Mouse (Mus musculus): ENCODE data around the gene Gm4969. TPM values are rescaled to one million over a fixed set of nuclear protein-coding genes. Genes with fewer than 3 reads are reported as not detected.

Gm4969 gene
- total and polyA plus RNA-seq, 2 experiments from 2014 or later: 8.9 to 10.6 TPM

DNA sequence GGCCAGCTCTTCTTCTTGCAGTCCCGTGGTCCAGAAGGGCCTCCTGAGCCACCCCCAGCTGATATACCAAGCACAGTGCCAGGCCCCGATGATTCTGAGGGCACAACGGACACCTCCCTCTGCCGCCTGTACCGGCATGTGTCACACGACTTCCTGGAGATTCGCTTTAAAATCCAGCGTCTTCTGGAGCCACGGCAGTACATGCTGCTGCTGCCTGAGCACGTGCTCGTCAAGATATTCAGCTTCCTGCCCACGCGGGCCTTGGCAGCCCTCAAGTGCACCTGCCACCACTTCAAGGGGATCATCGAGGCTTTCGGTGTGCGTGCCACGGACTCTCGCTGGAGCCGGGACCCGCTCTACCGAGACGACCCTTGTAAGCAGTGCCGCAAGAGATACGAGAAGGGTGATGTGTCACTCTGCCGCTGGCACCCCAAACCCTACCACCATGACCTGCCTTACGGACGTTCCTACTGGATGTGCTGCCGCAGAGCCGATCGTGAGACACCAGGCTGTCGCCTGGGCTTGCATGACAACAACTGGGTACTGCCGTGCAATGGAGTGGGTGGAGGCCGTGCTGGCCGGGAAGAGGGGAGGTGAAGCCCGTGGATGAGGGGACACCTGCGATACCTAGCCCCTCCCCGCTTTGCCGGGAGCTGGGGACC is 18.6 kb upstream of the Gm4969 start:
- Histone ChIP-seq H3K4me3 (ENCODE audit: low read depth, low read length) (no peak overlapping the region), H3K36me3 (ENCODE audit: insufficient read depth) (peaks cover 58% of the 10 kb centered on the region), H3K9me3 (ENCODE audit: low read length) (no peaks in the 10 kb centered on the region), H3K4me1 (ENCODE audit: insufficient read depth) (peaks cover 3% of the 10 kb centered on the region; the same call in 1 of the 2 replicates), H3K27ac (ENCODE audit: low read depth, low read length) (no peak overlapping the region), H3K9ac (no peak overlapping the region), H3K4me2 (ENCODE audit: low read depth) (no peak overlapping the region), H3K27me3 (ENCODE audit: insufficient read depth, low read length) (no peaks in the 10 kb centered on the region)
- no peak for TF ChIP-seq CTCF (IDR thresholded peaks at IDR 0.05; ENCODE audit: low read depth)
- 92% methylated on average over 38 of the region's 38 CpGs for WGBS
- DNase-seq (no peak), ATAC-seq (no peak)

DNA sequence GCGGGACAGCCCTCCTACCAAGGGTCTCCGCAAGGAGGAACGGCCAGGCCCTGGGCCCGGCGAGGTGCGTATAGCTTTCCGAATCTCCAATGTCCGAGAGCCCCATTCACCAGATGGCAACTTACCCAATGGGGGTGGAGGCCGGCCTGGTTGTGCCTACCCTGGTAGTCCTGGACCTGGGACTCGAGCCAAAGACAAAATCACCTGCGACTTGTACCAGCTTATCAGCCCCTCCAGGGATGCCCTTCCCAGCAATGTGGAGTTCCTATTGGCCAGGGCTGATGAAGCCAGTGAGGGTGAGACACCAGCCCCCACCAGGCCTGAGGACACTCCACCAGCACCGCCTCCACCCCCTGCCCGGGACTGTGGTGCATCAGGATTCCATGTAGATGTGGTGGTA is 18.0 kb upstream of the Gm4969 start:
- 95% methylated on average over 13 of the region's 13 CpGs for WGBS
- H3K36me3 ChIP-seq (ENCODE audit: insufficient read depth): peaks cover 57% of the 10 kb centered on the region
- no peak overlapping the region for H3K9ac ChIP-seq
- DNase-seq (no peak), ATAC-seq (no peak)
- no peaks in the 10 kb centered on the region for H3K27me3 ChIP-seq (ENCODE audit: insufficient read depth, low read length)
- TF ChIP-seq CTCF (IDR thresholded peaks at IDR 0.05; ENCODE audit: low read depth): no peak
- H3K4me3 ChIP-seq (ENCODE audit: low read depth, low read length): no peak overlapping the region
- no peak overlapping the region for H3K27ac ChIP-seq (ENCODE audit: low read depth, low read length)
- H3K4me2 ChIP-seq (ENCODE audit: low read depth): no peak overlapping the region
- H3K4me1 ChIP-seq (ENCODE audit: insufficient read depth): peaks cover 4% of the 10 kb centered on the region; the same call in 1 of the 2 replicates
- H3K9me3 ChIP-seq (ENCODE audit: low read length): no peaks in the 10 kb centered on the region

DNA sequence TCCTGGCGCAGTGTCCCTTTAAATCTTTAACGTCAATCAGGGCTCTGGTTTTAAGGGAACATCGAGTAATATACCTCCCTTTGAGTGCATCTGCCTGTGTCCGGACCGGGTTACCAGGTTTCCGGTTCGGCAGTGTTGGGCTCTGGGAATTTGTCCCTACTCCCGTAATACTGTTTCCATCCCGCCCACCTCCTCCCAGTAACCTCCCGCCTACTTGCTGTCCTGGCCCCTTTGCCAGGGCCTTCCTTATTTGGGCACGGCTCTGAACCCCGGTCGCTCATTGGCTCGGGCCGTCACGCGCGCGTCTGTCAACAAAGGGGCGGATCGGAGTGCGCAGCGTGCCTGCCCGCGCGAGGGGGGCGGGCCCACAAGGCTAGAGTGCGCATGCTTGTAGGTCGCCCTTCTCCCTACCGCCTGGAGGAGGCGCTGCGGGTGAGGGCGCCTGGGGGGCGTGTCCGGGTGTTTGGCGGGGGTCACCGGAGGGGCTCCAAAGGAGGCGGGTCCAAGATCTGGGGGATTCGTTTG is 13.2 kb upstream of the Gm4969 start:
- 2% methylated on average over 39 of the region's 39 CpGs for WGBS
- no peaks in the 10 kb centered on the region for H3K27me3 ChIP-seq (ENCODE audit: insufficient read depth, low read length)
- peak overlapping the region; percentile 86 for H3K27ac ChIP-seq (ENCODE audit: low read depth, low read length)
- ATAC-seq: peak; percentile 98
- H3K4me3 ChIP-seq (ENCODE audit: low read depth, low read length): peak overlapping the region; percentile 41
- H3K36me3 ChIP-seq (ENCODE audit: insufficient read depth): peaks cover 17% of the 10 kb centered on the region
- peak overlapping the region; percentile 53 for H3K9ac ChIP-seq
- peak overlapping the region; percentile 60 for H3K4me2 ChIP-seq (ENCODE audit: low read depth)
- TF ChIP-seq CTCF (IDR thresholded peaks at IDR 0.05; ENCODE audit: low read depth): peak; percentile 88
- H3K4me1 ChIP-seq (ENCODE audit: insufficient read depth): peaks cover 4% of the 10 kb centered on the region; the same call in 1 of the 2 replicates
- DNase-seq: peak; percentile 99
- no peaks in the 10 kb centered on the region for H3K9me3 ChIP-seq (ENCODE audit: low read length)

DNA sequence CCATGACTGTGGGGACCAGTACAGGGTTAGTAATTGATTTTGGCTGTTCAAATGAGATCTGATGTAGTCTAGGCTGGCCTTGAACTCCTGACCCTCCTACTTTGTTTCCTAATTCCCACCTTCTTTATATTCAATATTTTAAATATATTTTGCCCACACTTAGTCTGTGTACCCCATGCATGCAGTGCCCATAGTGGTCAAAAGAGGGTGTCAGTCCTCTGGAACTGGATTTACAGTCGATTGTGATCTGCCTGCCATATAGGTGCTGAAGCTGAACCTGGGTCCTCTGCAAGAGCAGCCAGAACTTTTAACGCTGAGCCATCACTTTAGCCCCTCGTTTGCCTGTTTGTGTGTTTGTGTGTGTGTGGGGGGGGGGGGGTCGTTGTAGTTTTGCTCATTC is 12.5 kb upstream of the Gm4969 start:
- H3K36me3 ChIP-seq (ENCODE audit: insufficient read depth): peaks cover 10% of the 10 kb centered on the region
- H3K4me3 ChIP-seq (ENCODE audit: low read depth, low read length): peak overlapping the region; percentile 41
- DNase-seq (no peak), ATAC-seq (no peak)
- no peaks in the 10 kb centered on the region for H3K9me3 ChIP-seq (ENCODE audit: low read length)
- peak overlapping the region; percentile 86 for H3K27ac ChIP-seq (ENCODE audit: low read depth, low read length)
- peak overlapping the region; percentile 60 for H3K4me2 ChIP-seq (ENCODE audit: low read depth)
- H3K27me3 ChIP-seq (ENCODE audit: insufficient read depth, low read length): no peaks in the 10 kb centered on the region
- 28% methylated on average over 4 of the region's 4 CpGs for WGBS
- peaks cover 4% of the 10 kb centered on the region; the same call in 1 of the 2 replicates for H3K4me1 ChIP-seq (ENCODE audit: insufficient read depth)
- peak; percentile 42 for TF ChIP-seq CTCF (IDR thresholded peaks at IDR 0.05; ENCODE audit: low read depth)
- peak overlapping the region; percentile 53 for H3K9ac ChIP-seq

DNA sequence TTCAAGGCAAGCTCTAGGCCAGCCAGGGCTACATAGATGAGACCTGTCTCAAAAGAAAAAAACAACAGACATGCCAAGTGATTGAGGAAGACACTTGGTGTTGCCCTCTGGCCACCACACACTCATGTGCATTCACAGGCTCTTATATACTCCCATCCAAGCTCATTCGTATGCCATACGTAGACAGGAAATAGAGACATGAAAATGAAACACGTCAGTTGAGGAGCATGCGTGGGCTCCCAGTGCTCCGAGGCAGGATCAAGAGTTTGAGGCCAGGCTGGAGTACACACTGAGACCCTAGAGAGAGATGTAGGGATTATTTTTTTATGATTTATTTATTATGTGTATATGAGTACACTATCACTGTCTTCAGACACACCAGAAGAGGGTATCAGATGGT is 11.2 kb upstream of the Gm4969 start:
- H3K27me3 ChIP-seq (ENCODE audit: insufficient read depth, low read length): no peaks in the 10 kb centered on the region
- H3K9ac ChIP-seq: no peak overlapping the region
- no peaks in the 10 kb centered on the region for H3K9me3 ChIP-seq (ENCODE audit: low read length)
- no peak for DNase-seq
- peaks cover 4% of the 10 kb centered on the region; the same call in 1 of the 2 replicates for H3K4me1 ChIP-seq (ENCODE audit: insufficient read depth)
- no peak overlapping the region for H3K4me2 ChIP-seq (ENCODE audit: low read depth)
- no peak for TF ChIP-seq CTCF (IDR thresholded peaks at IDR 0.05; ENCODE audit: low read depth)
- 96% methylated on average over 5 of the region's 5 CpGs for WGBS
- H3K4me3 ChIP-seq (ENCODE audit: low read depth, low read length): no peak overlapping the region
- no peak for ATAC-seq
- no peak overlapping the region for H3K27ac ChIP-seq (ENCODE audit: low read depth, low read length)
- H3K36me3 ChIP-seq (ENCODE audit: insufficient read depth): peaks cover 4% of the 10 kb centered on the region

DNA sequence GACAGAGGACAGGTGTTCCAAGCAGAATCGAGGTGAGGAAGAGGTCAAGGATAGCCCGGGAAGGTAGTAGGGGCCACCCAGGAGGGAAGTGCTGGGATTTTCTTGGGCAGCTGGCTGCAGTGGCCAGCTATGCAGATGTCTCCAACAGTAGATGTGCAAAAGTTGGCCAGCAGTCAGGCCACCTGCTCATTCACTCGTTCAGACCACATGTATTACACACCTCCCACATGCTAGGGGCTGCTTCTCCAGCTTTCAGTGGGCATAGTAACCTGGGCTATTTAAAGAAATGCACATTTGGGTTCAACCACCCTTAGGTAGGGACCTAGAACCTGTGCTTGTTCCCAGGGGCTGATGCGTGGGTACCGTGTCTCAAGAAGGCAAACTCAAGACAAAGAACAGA is 9.6 kb upstream of the Gm4969 start:
- no peak overlapping the region for H3K4me2 ChIP-seq (ENCODE audit: low read depth)
- peaks cover 4% of the 10 kb centered on the region for H3K36me3 ChIP-seq (ENCODE audit: insufficient read depth)
- no peak overlapping the region for H3K9ac ChIP-seq
- ATAC-seq (no peak), DNase-seq (no peak)
- H3K4me3 ChIP-seq (ENCODE audit: low read depth, low read length): no peak overlapping the region
- H3K9me3 ChIP-seq (ENCODE audit: low read length): no peaks in the 10 kb centered on the region
- no peak for TF ChIP-seq CTCF (IDR thresholded peaks at IDR 0.05; ENCODE audit: low read depth)
- H3K27me3 ChIP-seq (ENCODE audit: insufficient read depth, low read length): no peaks in the 10 kb centered on the region
- peaks cover 4% of the 10 kb centered on the region; the same call in 1 of the 2 replicates for H3K4me1 ChIP-seq (ENCODE audit: insufficient read depth)
- no peak overlapping the region for H3K27ac ChIP-seq (ENCODE audit: low read depth, low read length)
- WGBS: 91% methylated on average over 5 of the region's 5 CpGs

DNA sequence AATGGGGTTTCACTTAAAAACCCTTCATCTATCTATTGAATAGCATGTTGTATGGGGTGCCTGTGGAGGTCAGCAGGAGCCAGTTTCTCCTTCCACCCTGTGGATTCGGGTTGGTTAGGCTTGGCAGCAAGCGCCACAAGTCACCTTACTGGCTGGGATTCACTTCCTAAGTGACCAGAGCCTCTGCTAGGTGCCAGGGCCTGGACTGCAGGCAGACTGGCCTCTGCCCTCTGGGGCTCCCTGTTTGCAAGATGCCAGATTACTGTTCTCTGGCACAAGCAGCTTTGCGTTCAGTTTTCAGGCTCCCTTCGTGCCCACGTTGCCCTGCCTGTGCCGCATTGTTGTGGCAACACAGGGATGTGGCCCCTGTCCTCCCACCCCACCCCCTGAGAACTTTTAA is 6.5 kb upstream of the Gm4969 start:
- H3K4me1 ChIP-seq (ENCODE audit: insufficient read depth): peaks cover 8% of the 10 kb centered on the region; the same call in 1 of the 2 replicates
- no peaks in the 10 kb centered on the region for H3K27me3 ChIP-seq (ENCODE audit: insufficient read depth, low read length)
- H3K4me3 ChIP-seq (ENCODE audit: low read depth, low read length): no peak overlapping the region
- H3K4me2 ChIP-seq (ENCODE audit: low read depth): no peak overlapping the region
- 91% methylated on average over 6 of the region's 6 CpGs for WGBS
- TF ChIP-seq CTCF (IDR thresholded peaks at IDR 0.05; ENCODE audit: low read depth): no peak
- H3K9ac ChIP-seq: no peak overlapping the region
- no peaks in the 10 kb centered on the region for H3K9me3 ChIP-seq (ENCODE audit: low read length)
- no peak overlapping the region for H3K27ac ChIP-seq (ENCODE audit: low read depth, low read length)
- peaks cover 4% of the 10 kb centered on the region for H3K36me3 ChIP-seq (ENCODE audit: insufficient read depth)
- ATAC-seq (no peak), DNase-seq (no peak)

Measured in forebrain, postnatal 0 days (tissue).